Mouse (Mus musculus) brain, embryonic 18.5 days (tissue): ENCODE results near the gene March9.
A peak's percentile ranks its signal among the peaks of the same experiment; 100 is the strongest.

ENCODE experiments used
- DNase-seq: peaks from one replicate; pipeline ENCODE4 v3.0.0-alpha.2; 2012; ENCODE audit warnings: low read depth, low spot score

The March9 gene

DNA sequence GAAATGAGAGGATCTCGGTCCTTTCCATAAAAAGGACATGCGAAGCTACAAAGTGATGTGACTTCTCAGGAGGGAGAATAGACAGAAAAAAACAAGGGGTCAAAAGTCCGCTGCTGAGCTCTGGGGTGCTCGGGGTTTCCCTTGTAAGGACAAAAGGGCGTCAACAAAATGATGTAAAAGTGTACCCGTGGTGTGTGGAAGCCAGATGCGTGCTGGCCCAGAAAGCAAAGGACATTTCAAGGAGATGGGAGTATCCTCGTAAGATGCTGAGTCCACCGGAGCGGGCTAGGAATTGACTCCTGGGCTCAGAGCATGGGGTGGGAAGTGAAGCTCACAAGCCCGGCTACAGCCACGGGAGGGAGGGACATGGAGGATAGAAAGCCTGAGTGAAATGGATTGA lies 22.3 kb downstream of the March9 start:
- DNase-seq = no peak

GRCm38 (mm10) chr10:127036273-127036672 lies 23.7 kb downstream of the March9 start:
- no peak for DNase-seq

- DNase-seq = no peak
Observed at GRCm38 (mm10) chr10:127033301-127033741, 26.7 kb downstream of the March9 start.

- peak; percentile 74 for DNase-seq
Observed at GRCm38 (mm10) chr10:127030336-127031296, 29.4 kb downstream of the March9 start, which contains the start of gene Tsfm. Gene Tsfm, minus strand, starts transcription at chr10:127030840.

GRCm38 (mm10) chr10:127018422-127018821 lies 41.6 kb downstream of the March9 start:
- no peak for DNase-seq

DNA sequence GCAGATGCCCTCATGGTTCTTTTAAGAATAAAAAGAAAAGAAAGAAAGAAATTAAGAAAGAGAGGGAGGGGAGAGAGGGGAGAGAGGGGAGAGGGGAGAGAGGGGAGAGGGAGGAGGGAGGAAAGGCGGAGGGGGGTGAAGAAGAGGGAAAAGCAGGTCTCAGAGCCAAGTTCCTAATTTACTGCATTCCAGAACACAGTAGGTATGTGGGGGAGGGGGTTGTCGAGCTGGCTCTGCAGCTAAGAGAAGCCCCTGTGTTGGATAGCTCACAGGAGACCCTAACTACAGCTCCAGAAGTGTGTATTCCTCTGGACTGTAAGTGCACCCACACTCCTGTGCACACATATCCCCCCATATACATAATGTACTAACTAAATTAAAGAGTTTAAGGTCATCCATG lies 42.9 kb downstream of the March9 start:
- no peak for DNase-seq

GRCm38 (mm10) chr10:127016488-127016887 lies 43.5 kb downstream of the March9 start:
- DNase-seq = no peak
